Mouse (Mus musculus): ENCODE measurements around the gene Elavl4.

Elavl4 gene

GRCm38 (mm10) chr4:110351178-110352000, at the start of gene Elavl4:
Gene Elavl4 (minus strand): TSS chr4:110351909.
- no peak for DNase-seq (ENCODE audit: low read depth in 2 of 2, low spot score in 2 of 2)

DNA sequence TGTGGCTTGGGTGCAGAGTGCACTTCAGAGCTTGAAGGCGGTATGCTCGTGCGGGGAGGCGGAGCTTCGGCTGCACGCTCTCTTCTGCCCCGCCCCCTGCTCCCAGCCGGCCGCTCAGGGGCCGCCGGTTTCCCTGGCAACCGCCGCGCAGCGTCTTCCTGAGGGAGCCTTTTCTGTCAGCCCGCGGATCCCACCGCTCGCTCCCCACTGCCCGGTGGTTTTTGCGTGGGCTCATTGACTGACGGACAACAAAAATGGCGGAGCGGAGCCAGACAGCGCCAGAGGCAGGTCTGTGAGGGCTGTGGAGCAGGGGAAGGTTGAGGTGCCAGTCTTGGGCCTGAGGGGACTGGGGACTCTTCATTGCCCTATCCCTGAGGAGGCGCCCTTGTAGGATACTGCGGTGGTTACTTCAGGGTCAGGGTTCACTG, 45.9 kb upstream of the Elavl4 start, which contains the start of gene Agbl4:
Gene Agbl4 (plus strand): TSS at position 44 of the 428 bp plus-strand sequence.
- no peak for DNase-seq (ENCODE audit: low read depth in 2 of 2, low spot score in 2 of 2)

GRCm38 (mm10) chr4:110396221-110396620, 44.5 kb upstream of the Elavl4 start:
- no peak for DNase-seq (ENCODE audit: low read depth in 2 of 2, low spot score in 2 of 2)

DNA sequence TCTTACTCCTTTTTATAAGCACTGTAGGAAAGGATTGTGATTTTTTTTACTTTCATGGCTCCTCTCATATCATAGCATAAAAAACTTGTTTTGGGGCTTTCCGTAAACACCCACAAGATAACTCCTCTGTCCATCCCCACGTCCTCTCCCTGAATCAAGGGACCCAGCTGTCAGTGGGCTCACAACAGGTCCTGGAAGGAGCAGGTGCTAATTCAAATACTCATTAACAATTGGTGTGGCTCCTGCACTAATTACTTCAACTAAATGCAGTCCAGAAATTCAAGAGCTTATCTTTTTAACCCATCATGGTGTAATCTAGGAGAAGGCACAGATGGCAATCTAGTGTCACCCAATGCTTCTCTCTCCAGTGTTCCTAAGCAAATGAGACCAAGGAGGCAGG, 8.9 kb upstream of the Elavl4 start:
- no peak for DNase-seq (ENCODE audit: low read depth in 2 of 2, low spot score in 2 of 2)

DNA sequence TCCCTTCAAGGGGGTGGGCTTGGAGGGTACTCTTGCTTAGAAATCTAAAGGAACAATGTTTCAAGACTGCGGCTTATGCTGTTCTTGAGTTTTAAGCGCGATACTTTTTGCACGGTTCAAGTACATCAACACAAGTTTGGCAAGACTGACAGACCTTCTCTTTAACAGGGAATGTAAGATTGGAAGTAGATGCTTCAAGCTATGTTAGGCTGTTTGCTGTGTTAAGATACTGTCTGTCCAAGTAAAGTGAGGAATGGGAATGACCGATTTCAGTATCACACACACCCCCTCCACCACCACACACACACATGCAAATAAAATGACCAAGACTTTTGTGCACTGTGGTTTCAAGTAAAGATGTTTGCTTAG, 276 bp upstream of the Elavl4 start:
- no peak for DNase-seq (ENCODE audit: low read depth in 2 of 2, low spot score in 2 of 2)

DNA sequence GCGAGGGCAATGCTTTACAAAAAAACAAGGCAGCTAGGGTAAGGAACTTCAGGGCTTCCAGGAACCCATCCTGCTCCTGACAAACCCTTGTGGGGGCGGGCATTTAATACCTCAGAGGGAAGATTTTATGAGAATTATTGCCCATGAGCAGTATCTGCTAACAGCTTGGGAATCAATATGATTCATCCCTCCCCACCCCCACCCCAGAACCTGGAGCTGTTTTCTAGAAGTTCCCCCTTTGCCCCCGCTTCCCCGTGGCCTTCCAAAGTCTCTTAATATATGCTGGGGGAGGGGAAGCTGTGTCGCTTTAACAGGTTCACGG, 892 bp downstream of the Elavl4 start:
- no peak for DNase-seq (ENCODE audit: low read depth in 2 of 2, low spot score in 2 of 2)

GRCm38 (mm10) chr4:110323912-110324311, 27.8 kb downstream of the Elavl4 start:
- no peak for DNase-seq (ENCODE audit: low read depth in 2 of 2, low spot score in 2 of 2)

DNA sequence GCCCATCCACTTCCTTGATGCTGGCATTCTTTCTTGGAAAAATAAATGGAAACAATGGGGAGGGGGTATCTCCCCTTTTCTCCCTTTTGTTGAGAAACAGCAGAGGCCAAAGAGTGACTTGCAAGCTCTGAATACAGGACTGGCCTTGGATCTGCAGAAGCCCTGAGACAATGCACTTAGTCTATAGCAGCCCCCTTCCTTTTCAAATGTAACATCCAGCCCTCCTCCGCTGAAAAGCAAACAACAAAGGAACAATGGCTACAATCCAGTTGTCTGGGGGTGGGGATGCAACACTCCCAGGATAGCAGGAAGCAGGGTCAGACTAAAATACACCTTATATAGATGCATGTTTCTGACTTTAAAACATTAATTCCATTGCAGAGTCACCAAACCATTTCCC, 39.6 kb downstream of the Elavl4 start:
- no peak for DNase-seq (ENCODE audit: low read depth in 2 of 2, low spot score in 2 of 2)

DNA sequence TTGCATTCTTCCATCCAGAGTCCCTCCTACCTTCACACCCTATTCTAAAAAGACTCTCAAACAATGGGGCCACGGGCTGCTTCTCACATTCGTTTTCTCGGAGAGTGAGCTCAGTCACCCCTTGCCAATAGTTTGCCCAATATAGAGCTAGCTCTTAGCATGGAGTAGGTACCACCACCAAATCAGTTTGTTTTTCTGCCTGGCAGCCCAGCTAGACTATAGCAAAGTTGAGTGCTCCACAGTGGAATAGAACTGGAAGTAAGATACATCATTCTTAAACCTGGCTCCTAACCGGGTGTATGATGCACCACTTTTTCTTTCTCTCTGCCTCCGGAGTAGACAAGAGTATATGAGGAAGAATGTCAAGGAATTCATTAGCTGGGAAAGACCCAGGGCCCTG, 44.7 kb downstream of the Elavl4 start:
- no peak for DNase-seq (ENCODE audit: low read depth in 2 of 2, low spot score in 2 of 2)

DNA sequence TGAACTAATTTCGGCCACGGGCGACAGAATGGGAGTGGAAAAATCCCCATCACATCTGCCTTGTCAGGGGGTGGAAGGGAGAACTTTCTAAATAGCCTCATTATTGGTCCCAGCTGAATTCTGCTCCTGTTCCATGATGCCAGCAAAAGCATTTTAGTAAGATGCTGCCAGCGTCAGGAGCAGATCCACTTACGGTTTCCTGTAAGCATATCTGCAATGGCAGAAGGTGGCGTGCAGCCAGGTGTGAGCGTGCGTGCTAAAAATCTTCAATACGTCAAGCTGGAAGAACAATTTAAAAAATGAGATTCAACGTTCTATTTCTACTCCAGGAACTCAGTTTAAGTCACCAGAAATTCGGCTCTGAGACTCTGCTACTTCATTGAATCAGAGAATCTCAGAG, 45.1 kb downstream of the Elavl4 start:
- no peak for DNase-seq (ENCODE audit: low read depth in 2 of 2, low spot score in 2 of 2)

DNA sequence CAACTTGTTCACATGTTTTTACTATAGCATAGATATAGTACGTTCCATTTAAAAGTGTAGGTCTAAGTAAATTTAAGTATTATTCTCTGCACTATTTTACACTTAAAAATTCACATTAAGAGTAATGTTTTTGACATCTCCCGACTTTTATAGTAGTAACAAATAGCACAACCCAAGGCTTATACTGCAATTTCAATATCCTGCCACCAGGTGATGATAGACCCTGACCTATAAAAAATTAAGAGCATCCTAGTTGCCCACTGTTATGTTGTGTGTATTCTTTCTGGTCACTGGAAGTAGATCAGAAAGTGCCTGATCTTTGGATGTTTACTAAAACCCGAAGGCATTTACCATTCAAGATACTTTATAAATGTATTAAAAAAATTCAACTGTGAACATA, 55.9 kb downstream of the Elavl4 start:
- no peak for DNase-seq (ENCODE audit: low read depth in 2 of 2, low spot score in 2 of 2)

GRCm38 (mm10) chr4:110293238-110293637, 58.5 kb downstream of the Elavl4 start:
- no peak for DNase-seq (ENCODE audit: low read depth in 2 of 2, low spot score in 2 of 2)

DNA sequence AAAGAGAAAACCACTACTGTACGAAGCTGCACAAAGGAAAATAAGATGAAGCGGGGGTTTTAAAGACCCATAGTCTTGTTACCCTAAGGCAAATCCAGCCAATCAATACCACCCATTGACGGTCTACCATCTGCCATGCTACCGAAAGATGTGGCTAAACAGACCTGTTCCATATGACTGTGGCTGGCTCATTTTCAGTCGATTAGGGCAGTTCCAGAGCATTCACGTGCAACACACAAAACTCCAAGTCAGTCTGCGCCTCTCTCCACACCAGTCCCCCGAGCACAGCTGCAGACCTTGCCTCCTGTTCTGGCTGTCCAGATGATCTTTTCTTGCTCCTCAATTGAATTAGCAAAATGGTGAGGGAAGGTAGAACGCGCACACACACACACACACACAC, 59.2 kb downstream of the Elavl4 start:
- DNase-seq (ENCODE audit: low read depth in 2 of 2, low spot score in 2 of 2) = no peak

GRCm38 (mm10) chr4:110290544-110291095, 61.1 kb downstream of the Elavl4 start:
- DNase-seq (ENCODE audit: low read depth in 2 of 2, low spot score in 2 of 2) = no peak

GRCm38 (mm10) chr4:110290056-110290455, 61.7 kb downstream of the Elavl4 start:
- DNase-seq (ENCODE audit: low read depth in 2 of 2, low spot score in 2 of 2) = no peak

DNA sequence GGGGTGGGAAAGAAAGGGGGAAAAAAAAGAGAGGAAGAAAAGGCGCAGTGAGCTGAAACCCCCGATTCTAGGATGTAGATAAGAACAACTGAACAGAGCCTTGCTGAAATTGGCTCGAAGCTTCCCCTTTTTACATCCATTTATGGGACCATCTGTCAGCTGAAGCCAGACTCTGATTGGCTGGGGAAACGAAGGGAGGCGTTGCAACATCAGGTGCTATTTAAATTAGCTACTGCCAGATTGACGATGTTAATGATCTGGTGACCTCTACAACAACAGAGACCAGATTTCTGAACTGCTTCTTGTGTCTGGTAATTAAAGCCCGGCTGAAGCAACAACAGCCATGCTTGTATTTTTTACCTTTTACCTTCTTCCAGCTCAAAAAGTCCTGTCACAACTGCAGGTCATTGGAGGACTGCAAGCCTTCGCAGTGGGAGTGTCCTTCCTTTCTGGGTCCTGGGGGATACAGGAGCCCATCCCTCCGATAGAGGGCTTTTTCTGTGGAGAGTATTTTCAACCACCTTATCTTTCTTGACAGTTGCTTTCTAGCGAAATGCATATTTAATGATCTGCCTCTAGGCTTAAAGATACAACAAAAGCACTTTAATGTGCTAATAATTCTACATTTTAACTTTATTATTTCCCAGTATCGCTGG, 64.2 kb downstream of the Elavl4 start:
- no peak for DNase-seq (ENCODE audit: low read depth in 2 of 2, low spot score in 2 of 2)

- no peak for DNase-seq (ENCODE audit: low read depth in 2 of 2, low spot score in 2 of 2)
These were observed 64.9 kb downstream of the Elavl4 start for GRCm38 (mm10) chr4:110286841-110287240.

DNA sequence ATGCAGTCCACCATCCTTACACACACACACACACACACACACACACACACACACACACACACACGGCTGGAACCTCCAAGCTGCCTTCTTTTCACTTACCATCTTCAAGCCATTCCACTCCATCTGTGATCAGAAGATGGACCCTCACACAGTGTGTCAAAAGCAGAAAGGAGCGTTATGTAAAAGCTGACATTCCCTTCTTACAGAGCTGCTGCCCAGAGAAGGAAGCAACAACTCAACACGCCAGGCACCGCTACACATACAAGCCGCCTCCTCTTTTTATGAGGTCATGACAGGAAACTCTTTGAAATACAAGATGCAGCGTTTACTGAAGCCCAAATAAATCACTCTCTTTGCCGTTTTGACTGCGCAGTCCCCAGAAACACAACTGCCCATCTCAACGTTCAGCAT, 65.3 kb downstream of the Elavl4 start:
- no peak for DNase-seq (ENCODE audit: low read depth in 2 of 2, low spot score in 2 of 2)

DNA sequence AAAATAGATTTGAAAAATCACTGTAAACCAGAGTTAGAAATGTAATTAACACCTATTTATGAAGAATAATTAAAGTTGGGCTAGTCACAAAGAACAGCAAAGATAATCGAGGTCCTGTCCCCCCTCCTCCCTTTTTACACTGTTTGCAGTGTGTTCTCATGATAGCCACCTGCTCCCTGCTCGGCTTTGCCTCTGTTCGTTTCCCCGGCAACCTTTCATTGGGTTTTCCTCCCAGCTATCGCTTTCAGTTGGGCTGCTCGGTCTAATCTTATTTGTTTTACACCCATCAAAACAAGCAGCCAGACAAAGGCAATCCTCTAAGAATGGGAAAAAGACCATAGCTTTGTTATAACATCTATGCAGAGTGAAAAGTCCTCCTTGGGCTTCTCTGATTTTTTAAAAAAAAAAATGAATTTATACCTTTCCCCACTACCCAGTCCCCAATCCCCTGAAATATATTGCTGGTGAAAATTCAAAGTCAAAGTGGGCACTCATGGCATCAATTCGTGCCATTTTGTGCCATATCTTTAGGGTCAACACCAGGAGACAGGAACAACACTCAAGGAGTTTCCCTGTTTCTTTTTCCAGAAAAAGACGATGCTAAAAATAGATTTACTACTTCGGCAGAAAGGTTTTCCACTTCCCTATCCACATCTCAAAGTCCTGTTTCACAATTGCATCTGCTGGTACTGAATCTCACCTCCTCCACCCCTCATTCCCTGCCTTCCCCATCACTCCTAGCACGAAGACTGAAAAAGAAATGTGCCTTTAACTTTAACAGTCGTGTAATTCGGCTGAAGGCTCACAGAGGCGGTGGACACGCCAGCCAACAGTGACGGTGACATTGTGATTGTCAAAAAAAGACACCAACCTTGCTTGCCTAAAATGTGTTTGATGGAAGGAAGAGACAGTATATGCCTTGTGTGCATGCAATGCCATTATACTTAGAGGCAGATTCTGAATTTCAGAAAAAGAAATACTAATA, 66.1 kb downstream of the Elavl4 start:
- no peak for DNase-seq (ENCODE audit: low read depth in 2 of 2, low spot score in 2 of 2)

GRCm38 (mm10) chr4:110284446-110284845, 67.3 kb downstream of the Elavl4 start:
- no peak for DNase-seq (ENCODE audit: low read depth in 2 of 2, low spot score in 2 of 2)

DNA sequence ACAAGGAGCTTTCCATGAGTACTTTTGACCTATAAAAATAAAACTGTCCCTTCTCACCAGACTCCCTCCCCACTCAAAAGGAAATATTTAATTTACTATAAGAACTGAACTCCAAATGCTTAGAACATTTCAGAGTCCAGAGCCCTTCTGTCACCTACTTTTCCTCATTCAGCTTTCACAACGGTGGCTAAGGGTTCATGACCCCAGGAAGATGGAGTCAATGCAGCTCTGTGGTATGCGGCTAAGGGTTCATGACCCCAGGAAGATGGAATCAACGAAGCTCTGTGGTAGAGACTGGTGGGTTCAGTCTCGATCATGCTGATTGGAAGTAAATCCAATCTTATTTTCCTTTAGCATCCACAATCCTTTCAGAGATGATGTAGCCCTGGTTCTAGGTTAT, 81.7 kb downstream of the Elavl4 start:
- no peak for DNase-seq (ENCODE audit: low read depth in 2 of 2, low spot score in 2 of 2)
